Mouse (Mus musculus): Measurements from ENCODE around the gene Rybp.

The Rybp gene

DNA sequence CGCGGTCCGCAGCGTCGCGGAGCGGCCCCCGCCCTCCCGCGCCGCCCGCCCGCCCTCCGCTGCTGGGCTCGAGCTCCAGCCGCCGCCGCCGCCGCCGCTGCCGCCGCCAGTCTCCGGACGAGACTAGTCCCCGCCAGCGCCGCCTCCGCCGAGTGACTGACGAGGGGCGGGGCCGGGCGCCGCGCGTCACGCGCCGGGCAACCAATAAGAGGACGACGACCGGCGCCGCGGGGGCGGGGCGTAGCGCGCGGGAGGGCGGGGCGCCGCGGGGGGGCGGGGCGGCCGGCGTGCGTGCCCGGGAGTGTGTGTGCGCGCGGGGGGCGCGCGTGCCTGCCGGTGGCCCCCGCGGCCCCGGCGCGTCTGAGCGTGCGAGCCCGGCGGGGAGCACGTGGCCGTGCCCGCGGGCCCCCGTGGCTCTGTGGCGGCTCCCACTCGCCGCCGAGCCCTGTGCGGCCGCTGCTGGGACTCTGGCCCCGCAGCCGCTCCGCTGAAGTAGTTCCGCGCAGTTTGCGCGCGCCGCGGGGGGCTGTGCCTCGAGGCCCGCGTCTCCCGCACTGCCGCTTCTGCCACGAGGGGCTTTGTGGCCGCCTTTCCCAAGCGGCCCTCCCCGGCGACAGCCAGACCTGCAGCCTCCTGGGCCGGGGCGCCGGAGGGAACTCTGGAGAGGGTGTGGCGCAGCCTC, at the start of gene Rybp:
Gene Rybp (minus strand): TSS at position 152 of the 682 bp plus-strand sequence.
- peak; percentile 94 for DNase-seq (ENCODE audit: low spot score)

DNA sequence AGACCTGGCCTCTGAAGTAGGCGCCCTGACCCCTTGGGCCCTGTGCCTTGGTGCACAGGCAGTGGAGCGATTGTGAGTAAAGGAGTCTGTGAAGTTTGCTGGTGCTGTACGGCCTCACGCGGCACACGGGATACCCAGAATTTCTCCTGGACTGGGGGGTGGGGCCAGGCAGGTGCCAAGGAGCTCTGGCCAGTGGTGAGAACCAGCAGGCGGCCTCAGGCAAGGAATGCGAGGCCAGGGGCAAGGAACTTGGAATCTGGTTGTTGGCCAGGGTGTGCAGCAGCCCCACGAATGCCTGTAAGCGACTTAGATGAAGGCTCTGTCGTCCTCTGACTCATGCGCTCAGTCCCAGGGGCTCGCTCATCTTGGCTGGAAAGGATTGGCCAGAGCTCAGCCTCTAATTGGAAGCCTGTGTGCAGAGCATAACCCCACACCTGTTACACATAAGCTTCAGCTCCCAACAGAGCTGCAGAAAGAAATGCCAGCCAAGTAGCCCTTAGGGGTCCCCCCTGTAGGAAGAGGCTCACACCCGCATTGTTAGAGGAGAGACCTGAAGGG, 49.4 kb upstream of the Rybp start:
- no peak for DNase-seq (ENCODE audit: low spot score)

DNA sequence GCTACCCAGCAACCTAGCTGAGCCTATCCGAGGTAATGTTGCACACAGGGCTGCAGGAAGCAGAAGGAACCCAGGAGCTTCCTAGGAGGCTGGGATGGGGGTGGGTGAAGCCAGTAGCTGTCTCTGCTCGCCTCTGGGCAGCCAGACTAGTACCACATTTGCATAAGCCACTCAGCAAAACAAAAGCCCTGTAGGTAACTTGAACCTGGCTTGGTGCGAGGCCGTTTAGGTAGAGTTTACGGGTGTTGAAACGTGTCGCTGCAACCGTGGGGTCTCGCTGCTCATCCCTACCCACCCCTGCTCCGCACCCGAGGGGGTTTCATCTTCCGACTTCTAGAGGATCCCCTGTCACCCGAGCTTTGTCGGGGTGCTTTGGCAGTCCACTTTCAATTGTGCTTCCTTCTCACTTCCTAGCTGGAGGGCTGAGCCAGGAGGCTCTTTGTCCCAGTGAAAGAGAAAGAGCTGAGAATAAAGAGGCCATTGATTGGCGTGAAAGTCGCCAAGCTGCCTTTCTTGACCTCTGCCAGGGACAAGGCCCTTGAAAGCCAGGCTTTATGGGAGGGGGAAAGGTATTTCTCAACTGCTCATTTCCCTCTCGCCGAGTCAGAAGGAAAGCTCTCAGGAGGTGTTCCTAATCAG, 48.3 kb upstream of the Rybp start:
- DNase-seq (ENCODE audit: low spot score): no peak

- DNase-seq (ENCODE audit: low spot score): no peak
These were observed 46.5 kb upstream of the Rybp start for GRCm38 (mm10) chr6:100333745-100334144.

- DNase-seq (ENCODE audit: low spot score): no peak
These were observed 45.2 kb upstream of the Rybp start for GRCm38 (mm10) chr6:100332479-100332878.

GRCm38 (mm10) chr6:100331582-100331981, 44.3 kb upstream of the Rybp start:
- no peak for DNase-seq (ENCODE audit: low spot score)

GRCm38 (mm10) chr6:100331055-100331454, 43.8 kb upstream of the Rybp start:
- no peak for DNase-seq (ENCODE audit: low spot score)

GRCm38 (mm10) chr6:100329542-100329941, 42.3 kb upstream of the Rybp start:
- no peak for DNase-seq (ENCODE audit: low spot score)

GRCm38 (mm10) chr6:100327050-100327449, 39.8 kb upstream of the Rybp start:
- peak; percentile 72 for DNase-seq (ENCODE audit: low spot score)

GRCm38 (mm10) chr6:100323756-100324430, 36.6 kb upstream of the Rybp start:
- DNase-seq (ENCODE audit: low spot score): no peak

DNA sequence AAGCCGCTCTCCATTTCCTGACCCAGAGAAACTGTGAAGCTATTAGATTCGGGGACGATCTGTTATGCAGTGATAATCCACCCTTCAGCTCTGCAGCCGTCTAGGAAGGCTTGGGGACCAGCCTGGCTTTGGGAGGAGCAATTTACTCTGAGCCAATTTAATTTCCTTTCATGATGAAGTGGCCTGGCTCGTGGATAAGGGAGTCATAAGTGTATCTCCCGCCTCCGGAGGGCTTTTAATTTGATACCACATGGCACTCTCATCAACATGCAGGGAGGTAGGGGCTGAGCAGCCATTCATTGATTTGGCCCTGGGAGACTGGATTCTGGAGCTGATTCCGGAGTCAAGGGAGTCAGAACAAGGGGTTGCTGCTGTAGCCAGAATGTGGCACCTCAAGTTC, 35.3 kb upstream of the Rybp start:
- DNase-seq (ENCODE audit: low spot score): no peak

GRCm38 (mm10) chr6:100322145-100322544, 34.9 kb upstream of the Rybp start:
- no peak for DNase-seq (ENCODE audit: low spot score)

- DNase-seq (ENCODE audit: low spot score): no peak
These were observed 26.9 kb upstream of the Rybp start for GRCm38 (mm10) chr6:100314201-100314600.

GRCm38 (mm10) chr6:100311167-100311566, 23.9 kb upstream of the Rybp start:
- no peak for DNase-seq (ENCODE audit: low spot score)

- no peak for DNase-seq (ENCODE audit: low spot score)
These were observed 17.5 kb upstream of the Rybp start for GRCm38 (mm10) chr6:100304831-100305230.

DNA sequence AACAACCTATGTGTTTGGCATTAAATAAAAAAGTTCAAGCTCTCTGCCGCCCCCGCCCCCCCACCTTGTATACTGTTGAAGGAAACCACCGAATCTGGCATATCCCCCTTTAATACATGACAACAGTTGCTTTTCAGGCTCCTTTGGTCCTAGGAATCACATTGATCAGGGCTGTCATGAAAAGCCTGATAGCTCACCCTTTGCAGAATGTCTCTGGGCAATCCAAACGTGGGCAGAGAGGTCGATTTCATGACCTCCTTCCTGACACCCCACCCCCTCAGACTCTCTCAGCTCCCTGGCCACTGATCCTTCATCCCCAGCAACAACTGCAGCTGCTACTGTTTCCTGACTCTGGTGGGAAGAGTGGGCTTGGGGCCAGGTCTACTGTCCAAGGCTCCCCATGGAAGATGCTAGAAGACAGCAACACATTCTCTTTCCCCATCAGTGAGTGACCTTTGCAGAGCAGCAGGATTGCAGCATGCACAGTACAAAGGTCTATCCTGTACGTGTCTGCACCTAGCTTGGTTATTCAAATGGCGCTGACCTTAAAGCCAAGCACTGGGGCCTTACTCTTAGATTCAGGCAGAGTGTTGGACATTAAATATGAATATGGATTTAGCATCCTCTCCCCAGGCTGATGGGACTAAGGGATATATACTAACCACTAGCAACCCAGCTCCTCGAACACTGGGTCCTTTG, 14.3 kb upstream of the Rybp start:
- DNase-seq (ENCODE audit: low spot score): no peak

DNA sequence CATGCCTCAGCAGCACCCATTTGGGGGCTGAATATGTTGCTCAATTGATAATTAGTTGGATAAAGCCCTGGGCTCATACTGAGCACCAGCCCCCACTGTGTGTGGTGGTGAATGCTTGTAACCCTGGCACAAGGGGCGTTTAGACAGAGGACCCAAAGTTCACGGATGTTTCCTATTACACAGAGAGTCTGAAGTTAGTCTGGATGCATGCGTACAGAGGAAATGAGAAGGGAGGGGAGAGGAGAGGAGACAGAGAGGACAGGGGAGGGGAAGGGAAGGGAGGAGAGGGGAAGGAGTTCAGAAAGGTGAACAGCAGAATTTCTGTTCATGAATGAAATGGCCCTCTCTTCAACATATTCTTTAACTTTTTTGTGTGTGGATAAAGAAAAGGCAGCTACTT, 13.5 kb upstream of the Rybp start:
- DNase-seq (ENCODE audit: low spot score): no peak

DNA sequence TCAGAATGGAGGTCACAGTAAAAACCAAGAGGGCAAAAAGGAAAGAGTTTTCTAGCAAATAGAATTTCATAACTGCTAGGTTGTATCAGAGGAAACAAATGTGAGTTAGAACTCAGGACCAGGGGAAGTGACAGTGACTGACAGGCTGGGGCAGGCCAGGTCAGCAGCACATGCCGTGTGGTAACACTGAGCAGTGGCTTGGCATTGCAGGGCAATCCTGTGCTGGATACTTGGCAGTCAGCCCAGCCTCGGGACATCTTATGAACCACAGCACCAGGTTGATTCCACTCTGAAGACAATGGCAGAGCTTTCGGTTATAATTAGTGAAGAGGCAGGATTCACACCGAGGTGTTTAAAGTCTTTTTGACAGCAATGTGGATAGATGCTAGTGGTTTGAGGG, 11.7 kb upstream of the Rybp start:
- no peak for DNase-seq (ENCODE audit: low spot score)

GRCm38 (mm10) chr6:100297536-100297935, 10.3 kb upstream of the Rybp start:
- no peak for DNase-seq (ENCODE audit: low spot score)

DNA sequence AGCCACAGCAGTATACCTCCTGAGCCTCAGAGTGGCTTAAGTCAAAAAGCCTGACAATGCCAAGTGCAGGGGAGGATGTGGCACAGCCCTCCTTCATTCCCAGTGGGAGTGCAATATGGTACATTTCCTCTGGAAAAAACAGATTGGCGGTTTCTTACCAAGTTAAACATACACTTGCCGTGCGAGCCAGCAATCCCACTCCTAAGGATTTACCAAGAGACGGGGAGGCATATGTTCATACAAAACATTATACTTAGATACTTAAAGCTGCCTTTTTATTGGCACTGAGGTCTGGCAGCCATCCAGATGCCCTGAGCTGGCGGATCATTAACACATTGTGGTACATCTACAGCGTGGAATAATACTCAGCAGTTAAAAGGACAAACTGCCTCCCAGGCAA, 5.1 kb upstream of the Rybp start:
- no peak for DNase-seq (ENCODE audit: low spot score)

DNA sequence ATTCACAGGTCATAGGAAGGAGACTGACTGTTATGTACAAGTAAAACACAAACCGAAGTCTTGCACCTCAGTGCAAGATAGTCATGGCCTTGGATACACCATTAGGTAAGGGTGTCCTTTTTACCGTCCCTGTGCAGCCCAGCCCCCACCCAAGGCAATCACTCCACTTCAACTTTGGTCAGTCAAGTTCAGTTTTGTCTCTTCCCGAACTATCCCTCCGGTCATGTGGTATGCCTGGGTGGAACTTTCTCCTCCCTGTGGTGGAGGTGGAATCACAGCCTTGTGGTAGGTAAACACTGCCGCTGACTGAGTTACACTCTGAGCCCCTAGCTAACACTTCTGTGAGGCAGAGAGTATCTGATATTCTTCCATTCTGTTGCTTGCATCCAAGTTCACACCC, 1.8 kb upstream of the Rybp start:
- no peak for DNase-seq (ENCODE audit: low spot score)

DNA sequence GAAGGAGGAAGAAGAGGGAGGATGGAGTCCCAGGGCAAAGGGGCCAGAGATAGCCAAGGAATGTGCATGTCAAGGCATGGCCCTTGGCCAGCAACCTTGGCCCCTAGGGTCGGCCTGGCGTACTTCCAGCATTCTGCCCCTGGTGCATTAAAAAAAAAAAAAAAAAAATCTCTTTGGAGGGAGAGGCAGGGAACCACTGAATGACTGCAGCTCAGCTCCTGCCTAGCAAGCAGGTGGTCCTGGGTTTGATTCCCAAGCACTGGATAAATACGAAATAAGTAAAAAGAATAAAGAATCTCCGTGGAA, 1.4 kb upstream of the Rybp start:
- DNase-seq (ENCODE audit: low spot score): no peak
